Mouse (Mus musculus) embryonic facial prominence, embryonic 12.5 days (tissue): ENCODE results near the gene Abcb1b. TPM values are rescaled to one million over a fixed set of nuclear protein-coding genes. Genes with fewer than 3 reads are reported as not detected.

ENCODE experiments used
- ATAC-seq: fragments of 200-750 bp; cut with Nextera tagmentation; 2 replicates; pipeline ENCODE4 v1.8.0; 2017; ENCODE audit not compliant: insufficient number of reproducible peaks, insufficient read depth, low FRiP score, low TSS enrichment
- H3K27ac ChIP-seq: fragments of 300-500 bp; sonication (generic); 2 replicates; pipeline ENCODE4 v1.5.1; 2016; ENCODE audit warnings: mild to moderate bottlenecking
- H3K27me3 ChIP-seq: fragments of 300-500 bp; sonication (generic); 2 replicates; pipeline ENCODE4 v1.6.1; 2016; ENCODE audit warnings: mild to moderate bottlenecking, moderate library complexity
- H3K36me3 ChIP-seq: fragments of 300-500 bp; sonication (generic); 2 replicates; pipeline ENCODE4 v1.6.1; 2016; ENCODE audit warnings: mild to moderate bottlenecking
- H3K4me1 ChIP-seq: fragments of 300-500 bp; sonication (generic); 2 replicates; pipeline ENCODE4 v1.6.1; 2016
- H3K4me2 ChIP-seq: fragments of 300-500 bp; sonication (generic); replicated peaks from 2 replicates; pipeline ENCODE4 v1.6.1; 2016; ENCODE audit warnings: mild to moderate bottlenecking, moderate library complexity
- H3K4me3 ChIP-seq: fragments of 300-500 bp; sonication (generic); 2 replicates; pipeline ENCODE4 v1.5.1; 2016; ENCODE audit warnings: mild to moderate bottlenecking
- H3K9ac ChIP-seq: fragments of 300-500 bp; sonication (generic); 2 replicates; pipeline ENCODE4 v1.6.1; 2016; ENCODE audit warnings: mild to moderate bottlenecking, moderate library complexity
- H3K9me3 ChIP-seq: fragments of 300-500 bp; sonication (generic); 2 replicates; pipeline ENCODE4 v1.6.1; 2016; ENCODE audit warnings: mild to moderate bottlenecking, moderate library complexity
- WGBS: fragments of 180-500 bp; shearing (Covaris S2); methylation state at CpG from one replicate; pipeline ENCODE4 v1.1.7; 2016; 5-methylcytosine and 5-hydroxymethylcytosine counted together
- polyA plus RNA-seq: library from polyadenylated mRNA; unstranded; fragments of >200 nt; fragmentation: Nextera tagmentation; extraction: Ambion mirVana; gene quantifications from 2 replicates; pipeline ENCODE4 v1.2.1, GENCODE M21; 2016

Gene Abcb1b
- polyA plus RNA-seq, 1 experiment from 2014 or later = 0.67 TPM

GRCm38 (mm10) chr5:8868019-8868418 is 70.1 kb downstream of the Abcb1b start:
- H3K27me3 ChIP-seq = no peaks in the 10 kb centered on the region
- H3K9ac ChIP-seq = no peak overlapping the region
- no peak overlapping the region for H3K27ac ChIP-seq
- ATAC-seq = no peak
- H3K4me1 ChIP-seq = no peaks in the 10 kb centered on the region
- WGBS = 18% methylated on average over 1 of the region's 1 CpGs
- no peaks in the 10 kb centered on the region for H3K9me3 ChIP-seq
- no peaks in the 10 kb centered on the region for H3K36me3 ChIP-seq
- no peak overlapping the region for H3K4me2 ChIP-seq
- no peak overlapping the region for H3K4me3 ChIP-seq

DNA sequence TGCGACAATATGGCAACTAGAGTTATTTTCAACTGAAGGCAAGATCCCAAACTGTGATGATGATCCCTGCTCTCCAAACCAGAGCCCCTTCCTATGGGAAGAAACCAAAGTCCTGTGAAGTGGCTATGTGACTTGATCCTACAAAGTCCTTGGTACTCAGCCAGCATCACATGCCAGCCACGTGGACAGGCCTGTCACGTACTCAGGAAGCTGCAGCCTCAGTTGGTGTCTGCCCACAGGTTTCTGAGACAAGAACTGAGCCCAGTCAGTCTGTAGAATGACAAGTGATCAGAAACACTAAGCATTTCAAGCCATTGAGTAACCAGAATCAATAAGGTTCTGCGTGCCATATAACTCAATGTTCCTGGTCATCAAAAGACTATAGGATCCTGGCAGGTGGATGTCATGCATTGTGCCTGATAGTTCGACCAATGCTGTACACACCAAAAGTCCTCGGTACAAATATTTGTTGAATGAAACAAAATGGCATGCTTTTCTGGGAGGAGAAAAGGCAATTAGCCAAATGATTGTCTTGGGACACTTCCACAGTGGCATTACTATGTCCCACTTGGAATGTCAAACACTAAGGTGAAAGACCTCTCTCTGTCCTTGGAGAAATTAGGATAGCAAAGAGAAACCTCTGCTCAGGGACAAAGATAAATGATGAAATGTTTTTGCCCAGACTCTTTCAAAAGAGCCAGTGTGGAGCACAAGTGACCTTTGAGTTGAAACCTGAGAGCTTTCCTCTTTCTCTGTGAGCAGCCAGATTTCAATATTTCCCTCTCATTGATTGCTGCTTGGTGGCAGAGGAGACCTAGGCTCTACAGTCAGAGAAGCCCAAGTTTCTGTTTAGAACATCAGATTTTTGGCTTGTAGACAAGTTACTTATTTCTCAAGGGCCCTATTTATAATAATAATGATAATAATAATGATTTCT is 75.3 kb downstream of the Abcb1b start:
- H3K4me1 ChIP-seq = no peaks in the 10 kb centered on the region
- H3K36me3 ChIP-seq = no peaks in the 10 kb centered on the region
- no peaks in the 10 kb centered on the region for H3K27me3 ChIP-seq
- WGBS = 88% methylated on average over 6 of the region's 6 CpGs
- no peak overlapping the region for H3K9ac ChIP-seq
- no peak overlapping the region for H3K4me2 ChIP-seq
- ATAC-seq = no peak
- no peak overlapping the region for H3K27ac ChIP-seq
- no peak overlapping the region for H3K4me3 ChIP-seq
- H3K9me3 ChIP-seq = no peaks in the 10 kb centered on the region

DNA sequence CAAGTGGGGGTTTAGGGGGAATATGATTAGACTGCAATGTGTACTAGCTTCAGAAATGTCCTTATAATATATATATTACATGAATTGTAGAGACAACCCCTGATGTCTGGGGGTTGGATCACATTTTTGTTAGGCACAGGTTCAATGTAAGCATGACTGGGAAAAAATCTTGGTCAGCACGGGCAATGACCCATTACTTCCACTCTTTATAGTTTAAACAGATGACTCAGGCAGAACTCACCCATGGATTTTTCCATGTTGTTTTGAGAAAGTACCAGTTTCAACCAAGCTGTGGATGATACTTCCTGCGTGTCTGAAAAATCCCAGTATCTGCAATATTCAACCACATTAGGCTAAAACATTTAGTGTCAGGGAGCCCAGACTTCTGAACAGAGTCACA is 79.1 kb downstream of the Abcb1b start:
- Histone ChIP-seq H3K27ac (no peak overlapping the region), H3K9ac (no peak overlapping the region), H3K36me3 (no peaks in the 10 kb centered on the region), H3K4me1 (no peaks in the 10 kb centered on the region), H3K9me3 (no peaks in the 10 kb centered on the region), H3K27me3 (no peaks in the 10 kb centered on the region), H3K4me3 (no peak overlapping the region), H3K4me2 (no peak overlapping the region)
- no peak for ATAC-seq
- WGBS = 86% methylated on average over 2 of the region's 2 CpGs

DNA sequence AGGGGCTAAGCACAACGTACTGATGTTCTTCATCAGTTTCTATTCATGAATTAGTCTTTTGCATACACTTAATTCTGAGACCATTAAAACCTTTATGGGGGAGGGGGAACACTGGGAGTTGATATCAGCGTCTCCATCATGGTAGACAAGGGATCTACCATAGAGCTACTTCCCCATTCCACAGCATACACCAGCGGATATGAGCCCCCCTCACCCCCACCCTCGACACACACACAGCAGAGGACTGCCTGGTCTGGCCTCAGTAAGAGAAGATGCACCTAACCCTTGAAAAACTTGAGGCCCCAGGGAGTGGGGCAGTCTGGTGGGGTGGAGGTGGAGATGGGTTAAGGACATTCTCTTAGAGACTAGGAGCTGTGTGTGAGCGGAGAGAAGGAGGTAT is 79.9 kb downstream of the Abcb1b start:
- no peak overlapping the region for H3K9ac ChIP-seq
- no peak for ATAC-seq
- H3K27me3 ChIP-seq = no peaks in the 10 kb centered on the region
- no peaks in the 10 kb centered on the region for H3K36me3 ChIP-seq
- no peaks in the 10 kb centered on the region for H3K9me3 ChIP-seq
- WGBS = 76% methylated on average over 5 of the region's 5 CpGs
- H3K4me3 ChIP-seq = no peak overlapping the region
- no peak overlapping the region for H3K27ac ChIP-seq
- no peak overlapping the region for H3K4me2 ChIP-seq
- H3K4me1 ChIP-seq = no peaks in the 10 kb centered on the region

DNA sequence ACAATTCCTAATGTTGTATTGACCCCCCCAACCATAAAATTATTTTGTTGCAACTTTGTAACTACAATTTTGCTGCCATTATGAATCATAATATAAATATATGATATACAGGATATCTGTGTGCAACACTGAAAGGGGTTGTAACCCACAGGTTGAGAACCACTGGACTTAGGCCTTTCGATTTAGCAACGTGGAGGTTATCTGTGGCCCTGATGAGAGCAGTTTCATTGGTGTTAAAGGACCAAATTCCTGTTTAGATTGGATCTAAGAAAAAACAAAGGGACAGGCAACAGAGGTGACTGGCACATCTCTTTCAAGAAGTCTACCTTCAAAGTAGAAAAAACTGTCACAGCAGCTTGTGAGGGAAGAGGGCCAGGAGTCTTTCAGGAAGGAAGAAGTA is 87.9 kb downstream of the Abcb1b start:
- Histone ChIP-seq H3K9ac (no peak overlapping the region), H3K27ac (no peak overlapping the region), H3K27me3 (no peaks in the 10 kb centered on the region), H3K36me3 (no peaks in the 10 kb centered on the region), H3K4me1 (no peaks in the 10 kb centered on the region), H3K4me3 (no peak overlapping the region), H3K4me2 (no peak overlapping the region), H3K9me3 (no peaks in the 10 kb centered on the region)
- WGBS = 77% methylated on average over 2 of the region's 2 CpGs
- no peak for ATAC-seq

DNA sequence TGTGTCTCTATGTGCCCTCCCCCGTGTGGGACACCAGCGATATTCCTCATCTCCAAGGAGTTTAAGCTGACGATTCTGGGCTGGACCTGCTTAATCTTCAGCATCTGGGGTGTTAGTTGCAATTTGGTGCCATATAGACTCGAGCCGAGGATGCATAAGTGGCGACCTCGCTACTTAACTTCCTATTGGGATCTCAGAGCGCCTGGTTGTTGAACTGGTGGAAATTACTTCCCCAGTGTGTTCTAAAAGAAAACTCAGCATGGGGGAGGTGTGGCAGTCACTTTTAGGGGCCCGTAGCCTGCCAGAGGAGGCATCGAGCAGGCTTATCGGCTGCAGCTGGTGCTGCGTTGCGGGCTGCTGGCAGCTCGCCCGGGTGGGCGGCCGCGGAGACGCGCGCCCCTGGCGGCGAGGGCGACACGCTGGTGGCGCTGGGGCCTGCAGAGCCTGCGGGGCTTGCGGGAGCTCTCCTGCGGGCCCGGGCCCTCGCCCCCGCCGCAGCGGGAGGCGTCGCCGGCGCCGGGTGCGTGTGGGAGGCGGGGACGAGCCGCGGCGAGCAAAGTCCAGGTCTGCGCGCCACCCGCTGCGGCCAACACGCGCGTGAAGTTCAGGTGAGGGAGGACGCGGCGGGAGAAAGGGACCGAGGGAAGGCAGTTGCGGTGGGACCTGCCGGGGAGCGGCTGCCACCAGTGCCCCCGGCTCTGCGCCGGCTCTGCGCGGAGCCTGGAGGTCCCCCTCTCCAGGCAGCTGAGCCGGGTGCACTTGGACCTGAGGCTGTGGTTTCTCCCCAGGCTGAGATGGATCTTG is 95.6 kb downstream of the Abcb1b start, which contains the start of gene Abcb4:
Abcb4 (plus strand) TSS at position 418 of the 804 bp plus-strand sequence.
- no peaks in the 10 kb centered on the region for H3K9me3 ChIP-seq
- H3K36me3 ChIP-seq = no peaks in the 10 kb centered on the region
- ATAC-seq = peak; percentile 78; the same call in 1 of the 2 replicates
- H3K9ac ChIP-seq = peak within 1 kb of the TSS; percentile 55
- H3K27ac ChIP-seq = no peak within 1 kb of the TSS
- peak within 1 kb of the TSS; percentile 96 for H3K4me2 ChIP-seq
- H3K4me3 ChIP-seq = peak within 1 kb of the TSS; percentile 68
- H3K4me1 ChIP-seq = peaks cover 5% of the 10 kb centered on the region; the same call in 1 of the 2 replicates
- peaks cover 31% of the 10 kb centered on the region for H3K27me3 ChIP-seq
- WGBS = 1% methylated on average over 65 of the region's 65 CpGs

- Histone ChIP-seq H3K4me1 (peaks cover 5% of the 10 kb centered on the region; the same call in 1 of the 2 replicates), H3K4me2 (peak overlapping the region; percentile 96), H3K9me3 (no peaks in the 10 kb centered on the region), H3K36me3 (no peaks in the 10 kb centered on the region), H3K27me3 (peaks cover 31% of the 10 kb centered on the region), H3K4me3 (peak overlapping the region; percentile 68), H3K9ac (peak overlapping the region; percentile 55), H3K27ac (no peak overlapping the region)
- no peak for ATAC-seq
- WGBS = 10% methylated on average over 15 of the region's 15 CpGs
Measured at GRCm38 (mm10) chr5:8894104-8894425, 96.1 kb downstream of the Abcb1b start.

- no peak overlapping the region for H3K27ac ChIP-seq
- peaks cover 31% of the 10 kb centered on the region for H3K27me3 ChIP-seq
- no peak for ATAC-seq
- peaks cover 5% of the 10 kb centered on the region; the same call in 1 of the 2 replicates for H3K4me1 ChIP-seq
- no peak overlapping the region for H3K4me2 ChIP-seq
- no peaks in the 10 kb centered on the region for H3K36me3 ChIP-seq
- no peaks in the 10 kb centered on the region for H3K9me3 ChIP-seq
- no peak overlapping the region for H3K4me3 ChIP-seq
- 71% methylated on average over 15 of the region's 15 CpGs for WGBS
- no peak overlapping the region for H3K9ac ChIP-seq
Measured at GRCm38 (mm10) chr5:8894641-8895490, 96.9 kb downstream of the Abcb1b start.

DNA sequence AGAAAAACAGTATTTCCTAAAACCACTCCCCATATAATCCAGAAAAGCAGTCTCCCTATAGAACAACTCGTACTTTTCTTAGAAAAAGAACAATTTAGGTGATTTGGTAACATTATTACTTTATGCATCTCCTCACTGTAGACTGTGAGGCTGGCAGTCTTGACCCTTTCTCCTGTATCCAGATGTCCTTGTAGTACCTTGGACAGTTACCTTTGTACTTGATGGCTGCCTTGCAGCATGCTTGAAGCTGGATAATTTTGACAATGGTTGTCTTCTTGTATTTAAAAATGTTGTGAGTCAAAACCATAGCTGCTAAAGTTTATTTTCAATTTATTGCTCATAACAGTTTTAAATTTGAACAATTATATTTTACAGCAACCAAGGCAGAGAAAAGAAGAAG is 98.3 kb downstream of the Abcb1b start:
- 62% methylated on average over 1 of the region's 1 CpGs for WGBS
- no peak overlapping the region for H3K27ac ChIP-seq

DNA sequence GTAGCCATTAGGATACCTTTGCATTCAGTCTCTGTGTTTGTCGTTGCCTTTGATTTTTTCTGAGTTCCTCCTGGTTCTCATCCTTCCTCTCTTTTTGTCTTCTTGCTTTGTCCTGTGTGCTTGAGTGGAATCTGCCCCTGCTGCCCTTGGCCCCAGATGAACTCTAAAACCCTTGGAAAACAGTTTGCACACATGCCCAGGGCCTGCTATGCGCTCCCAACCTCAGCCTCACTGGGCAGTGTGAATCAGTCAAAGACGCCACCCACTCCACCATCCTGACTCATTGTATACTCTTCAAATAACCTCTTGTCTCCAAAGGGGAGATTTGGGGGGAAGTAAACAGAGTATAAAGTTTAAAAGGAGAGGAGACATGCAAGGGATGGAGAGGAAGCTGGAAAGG is 100.3 kb downstream of the Abcb1b start:
- peaks cover 15% of the 10 kb centered on the region for H3K27me3 ChIP-seq
- H3K4me1 ChIP-seq = peaks cover 2% of the 10 kb centered on the region; the same call in 1 of the 2 replicates
- H3K27ac ChIP-seq = no peak overlapping the region
- no peaks in the 10 kb centered on the region for H3K36me3 ChIP-seq
- H3K4me2 ChIP-seq = no peak overlapping the region
- H3K9ac ChIP-seq = no peak overlapping the region
- 71% methylated on average over 3 of the region's 3 CpGs for WGBS
- no peak for ATAC-seq
- no peak overlapping the region for H3K4me3 ChIP-seq
- H3K9me3 ChIP-seq = no peaks in the 10 kb centered on the region

More for the DNA sequence above, 98.3 kb downstream of the Abcb1b start:
- H3K4me1 ChIP-seq = peaks cover 5% of the 10 kb centered on the region; the same call in 1 of the 2 replicates
- no peaks in the 10 kb centered on the region for H3K36me3 ChIP-seq
- H3K4me2 ChIP-seq = no peak overlapping the region
- no peaks in the 10 kb centered on the region for H3K9me3 ChIP-seq
- H3K27me3 ChIP-seq = peaks cover 31% of the 10 kb centered on the region
- no peak overlapping the region for H3K9ac ChIP-seq
- no peak for ATAC-seq
- no peak overlapping the region for H3K4me3 ChIP-seq

DNA sequence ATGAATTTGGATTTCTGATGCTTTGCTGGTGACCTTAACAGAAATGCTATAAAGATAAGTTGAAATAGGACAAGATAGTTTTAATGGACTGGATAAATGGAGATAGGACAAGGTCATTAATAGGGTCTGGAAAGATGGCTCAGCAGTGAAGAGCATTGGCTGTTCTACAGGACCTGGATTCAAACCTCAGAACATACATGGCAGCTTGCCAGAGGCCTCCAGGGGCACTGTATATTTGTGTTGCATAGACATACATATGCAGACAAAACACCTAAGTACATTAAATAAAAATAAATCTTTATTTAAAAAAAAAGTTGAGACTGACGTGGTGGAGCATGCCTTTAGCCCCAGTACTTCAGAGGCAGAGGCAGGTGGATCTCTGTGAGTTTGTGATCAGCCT is 103.1 kb downstream of the Abcb1b start:
- Histone ChIP-seq H3K9ac (no peak overlapping the region), H3K9me3 (no peaks in the 10 kb centered on the region), H3K27ac (no peak overlapping the region), H3K4me3 (no peak overlapping the region), H3K36me3 (no peaks in the 10 kb centered on the region), H3K4me1 (no peaks in the 10 kb centered on the region), H3K27me3 (no peaks in the 10 kb centered on the region), H3K4me2 (no peak overlapping the region)
- no peak for ATAC-seq
- WGBS = 73% methylated on average over 1 of the region's 1 CpGs
